9 mouse cellular contexts compared by ENCODE assay signal in genomic region chr2:84883084-84883483, GRCm38 (mm10). TPM values are rescaled to one million over a fixed set of nuclear protein-coding genes. Genes with fewer than 3 reads are reported as not detected.
DNase-seq lines count a peak whose midpoint lies in the region; ATAC-seq and TF ChIP-seq lines count a peak whose summit lies in the region.
"Had no signal": no experiment of that assay in that cellular context is flagged by ENCODE, and none has a peak within 500 bp of the region (broad histone marks: within the 10 kb centered on the region; RNA-seq: fewer than 3 reads in every experiment).

No protein-coding gene starts in this region.

- peaks cover 40% of the 10 kb centered on the region for H3K4me1 ChIP-seq in forebrain, embryonic 13.5 days
- H3K4me1 ChIP-seq in limb, embryonic 11.5 days (ENCODE audit: control insufficient read depth, insufficient read depth, low read length): peaks cover 14% of the 10 kb centered on the region
- H3K4me1 ChIP-seq in neural tube, embryonic 14.5 days (ENCODE audit: control insufficient read depth, insufficient read depth, low read length): peaks cover 12% of the 10 kb centered on the region

- 0 out of 2 replicates have a peak overlapping the region, but pooled peaks have one; percentile 4 for H3K4me3 ChIP-seq in left cerebral cortex, adult 2 months
- H3K4me3 ChIP-seq in forebrain, embryonic 13.5 days: peak overlapping the region; percentile 14; the same call in 1 of the 2 replicates
- H3K4me3 ChIP-seq in limb, embryonic 11.5 days (ENCODE audit: low read depth, low read length): no peak overlapping the region
- H3K4me3 ChIP-seq in neural tube, embryonic 14.5 days (ENCODE audit: low read depth, low read length): no peak overlapping the region

- H3K27ac ChIP-seq in left cerebral cortex, adult 2 months: no peak overlapping the region
- no peak overlapping the region for H3K27ac ChIP-seq in forebrain, embryonic 13.5 days
- H3K27ac ChIP-seq in limb, embryonic 11.5 days (replicated peaks; ENCODE audit: low read depth, low read length): no peak overlapping the region
- no peak overlapping the region for H3K27ac ChIP-seq in neural tube, embryonic 14.5 days (ENCODE audit: low read depth, low read length)

- peaks cover 74% of the 10 kb centered on the region for H3K27me3 ChIP-seq in forebrain, embryonic 13.5 days
- peaks cover 71% of the 10 kb centered on the region for H3K27me3 ChIP-seq in limb, embryonic 11.5 days (ENCODE audit: control insufficient read depth, insufficient read depth, low read length)
- H3K27me3 ChIP-seq in neural tube, embryonic 14.5 days (ENCODE audit: control insufficient read depth, insufficient read depth, low read length): peaks cover 34% of the 10 kb centered on the region

- H3K4me2 ChIP-seq in forebrain, embryonic 13.5 days: peak overlapping the region; percentile 93
- H3K4me2 ChIP-seq in limb, embryonic 11.5 days (ENCODE audit: low read depth, severe bottlenecking): peak overlapping the region; percentile 20; the same call in 1 of the 2 replicates
- H3K4me2 ChIP-seq in neural tube, embryonic 14.5 days (ENCODE audit: low read depth, low read length): peak overlapping the region; percentile 28

- intact Hi-C loops in left cerebral cortex, adult 2 months (cut with DNase I): loop anchor here (5.0 to 10.0 kb wide), 2 partner anchors 151 to 328 kb away; partner anchors contain the start of gene Ypel4

- no peak overlapping the region for H3K9ac ChIP-seq in forebrain, embryonic 13.5 days
- no peak overlapping the region for H3K9ac ChIP-seq in limb, embryonic 11.5 days (ENCODE audit: low read length)
- H3K9ac ChIP-seq in neural tube, embryonic 14.5 days (replicated peaks; ENCODE audit: low read depth, low read length): no peak overlapping the region

- peak in 1 of 2 experiments; percentile 18 for DNase-seq in left cerebral cortex, adult 2 months (ENCODE audit: extremely low spot score in 1 of 2, low spot score in 2 of 2)
- DNase-seq in left cerebral cortex, adult 8-10 months (ENCODE audit: low spot score in 2 of 2): no peak
- no peak for DNase-seq in limb, embryonic 11.5 days (ENCODE audit: low spot score)
- no peak for DNase-seq in spleen, adult 12 weeks (ENCODE audit: low spot score)
- no peak for DNase-seq in cerebellum, adult 11-12 months
- no peak for DNase-seq in cerebellum, adult 11 months

- TF ChIP-seq CTCF in left cerebral cortex, adult 2 months (IDR thresholded peaks at IDR 0.05): no peak

- WGBS in forebrain, embryonic 13.5 days: 10% methylated on average over 6 of the region's 6 CpGs
- WGBS in limb, embryonic 11.5 days: 3% methylated on average over 6 of the region's 6 CpGs
- 11% methylated on average over 6 of the region's 6 CpGs for WGBS in neural tube, embryonic 14.5 days

- ATAC-seq in forebrain, embryonic 13.5 days: no peak
- no peak for ATAC-seq in limb, embryonic 11.5 days (ENCODE audit: insufficient number of reproducible peaks, low FRiP score, low TSS enrichment, low read depth)
- ATAC-seq in neural tube, embryonic 14.5 days (ENCODE audit: low read depth): no peak

- H3K36me3 ChIP-seq in forebrain, embryonic 13.5 days (ENCODE audit: poor library complexity, severe bottlenecking): 0 out of 2 replicates have a peak, but pooled peaks cover 4% of the 10 kb centered on the region
- no peaks in the 10 kb centered on the region for H3K36me3 ChIP-seq in limb, embryonic 11.5 days (ENCODE audit: control insufficient read depth, insufficient read depth, low read length)
- no peaks in the 10 kb centered on the region for H3K36me3 ChIP-seq in neural tube, embryonic 14.5 days (ENCODE audit: control insufficient read depth, insufficient read depth, low read length)

- H3K9me3 ChIP-seq in forebrain, embryonic 13.5 days (replicated peaks): no peaks in the 10 kb centered on the region
- H3K9me3 ChIP-seq in limb, embryonic 11.5 days (ENCODE audit: control insufficient read depth, low read length): no peaks in the 10 kb centered on the region
- H3K9me3 ChIP-seq in neural tube, embryonic 14.5 days (ENCODE audit: control insufficient read depth, low read length): no peaks in the 10 kb centered on the region

RNA-seq across cellular contexts. Expression of gene Rtn4rl2, which starts 3.4 kb away (rescaled TPM):
- total RNA-seq in left cerebral cortex, adult 2 months (2021): 100 to 1,000 TPM in 1 of 2 experiments, 10 to 100 TPM in 1; 99.5 to 113 TPM
- 10 to 100 TPM; 57.0 to 74.6 (median 70.2) TPM for total RNA-seq in left cerebral cortex, adult 8-10 months (2022)
- 3.6 and 5.6 TPM in 2 replicates for polyA plus RNA-seq in forebrain, embryonic 13.5 days (2015; fragmentation: Nextera tagmentation; extraction: Ambion mirVana)
- polyA plus RNA-seq in limb, embryonic 11.5 days (2014; fragmentation: Nextera tagmentation; extraction: Ambion mirVana): 0.75 and 0.96 TPM in 2 replicates
- polyA plus RNA-seq in neural tube, embryonic 14.5 days (2014; fragmentation: Nextera tagmentation; extraction: Ambion mirVana): 1.8 and 4.9 TPM in 2 replicates
- total RNA-seq: common myeloid progenitor, adult 5-6 weeks had no signal

RNA-seq across cellular contexts. Expression of gene Slc43a1, which starts 44.4 kb away (rescaled TPM):
- under 1 TPM; 0.27 to 0.30 TPM for total RNA-seq in left cerebral cortex, adult 2 months (2021)
- under 1 TPM in 2 of 4 experiments, not detected in 2; 0.09 to 0.20 TPM for total RNA-seq in left cerebral cortex, adult 8-10 months (2022)
- 5.4 and 7.5 TPM in 2 replicates for polyA plus RNA-seq in forebrain, embryonic 13.5 days (2015; fragmentation: Nextera tagmentation; extraction: Ambion mirVana)
- 36.0 and 37.8 TPM in 2 replicates for polyA plus RNA-seq in limb, embryonic 11.5 days (2014; fragmentation: Nextera tagmentation; extraction: Ambion mirVana)
- 0.63 and 1.8 TPM in 2 replicates for polyA plus RNA-seq in neural tube, embryonic 14.5 days (2014; fragmentation: Nextera tagmentation; extraction: Ambion mirVana)

RNA-seq across cellular contexts. Expression of gene Slc43a3, which starts 53.3 kb away (rescaled TPM):
- total RNA-seq in left cerebral cortex, adult 2 months (2021): under 1 TPM in 1 of 2 experiments, not detected in 1; 0.14 TPM
- 1 to 10 TPM in 3 of 4 experiments, under 1 TPM in 1; 0.49 to 1.2 (median 1.0) TPM for total RNA-seq in left cerebral cortex, adult 8-10 months (2022)
- polyA plus RNA-seq in forebrain, embryonic 13.5 days (2015; fragmentation: Nextera tagmentation; extraction: Ambion mirVana): 5.9 and 6.6 TPM in 2 replicates
- polyA plus RNA-seq in limb, embryonic 11.5 days (2014; fragmentation: Nextera tagmentation; extraction: Ambion mirVana): 31.6 and 31.7 TPM in 2 replicates
- polyA plus RNA-seq in neural tube, embryonic 14.5 days (2014; fragmentation: Nextera tagmentation; extraction: Ambion mirVana): 2.5 and 7.1 TPM in 2 replicates

RNA-seq across cellular contexts. Expression of gene Timm10, which starts 56.3 kb away (rescaled TPM):
- total RNA-seq in left cerebral cortex, adult 2 months (2021): 10 to 100 TPM; 49.1 to 51.3 TPM
- total RNA-seq in left cerebral cortex, adult 8-10 months (2022): 10 to 100 TPM; 45.2 to 52.3 (median 46.5) TPM
- polyA plus RNA-seq in forebrain, embryonic 13.5 days (2015; fragmentation: Nextera tagmentation; extraction: Ambion mirVana): 58.0 and 62.5 TPM in 2 replicates
- 46.9 and 53.6 TPM in 2 replicates for polyA plus RNA-seq in limb, embryonic 11.5 days (2014; fragmentation: Nextera tagmentation; extraction: Ambion mirVana)
- polyA plus RNA-seq in neural tube, embryonic 14.5 days (2014; fragmentation: Nextera tagmentation; extraction: Ambion mirVana): 63.8 and 89.4 TPM in 2 replicates

Comparison
In these comparisons a context has a peak if more than half of its experiments do, and no peak if none do; other contexts are left out.
1. H3K4me3 ChIP-seq: peak in left cerebral cortex, adult 2 months (single experiment) and forebrain, embryonic 13.5 days (single experiment); none in limb, embryonic 11.5 days (single experiment) and neural tube, embryonic 14.5 days (single experiment).
2. H3K4me2 ChIP-seq: peak in every context shown above with its lines; median percentile 93 in forebrain, embryonic 13.5 days; 28 in neural tube, embryonic 14.5 days; 20 in limb, embryonic 11.5 days.